Mouse (Mus musculus) embryonic facial prominence, embryonic 10.5 days (tissue): Measurements from ENCODE around the gene Eef1akmt1. TPM values are rescaled to one million over a fixed set of nuclear protein-coding genes. Genes with fewer than 3 reads are reported as not detected.

Source experiments
- DNase-seq: peaks from one replicate; pipeline ENCODE4 v3.0.0-alpha.2; 2017; ENCODE audit warnings: low spot score
- H3K27ac ChIP-seq: fragments of 300-500 bp; sonication (generic); replicated peaks from 2 replicates; pipeline ENCODE4 v1.5.1; 2016; ENCODE audit warnings: mild to moderate bottlenecking
- H3K27me3 ChIP-seq: fragments of 300-500 bp; sonication (generic); replicated peaks from 2 replicates; pipeline ENCODE4 v1.6.1; 2016; ENCODE audit warnings: low read depth, mild to moderate bottlenecking; ENCODE audit not compliant: poor library complexity, severe bottlenecking
- H3K36me3 ChIP-seq: fragments of 300-500 bp; sonication (generic); replicated peaks from 2 replicates; pipeline ENCODE4 v1.6.1; 2016; ENCODE audit warnings: mild to moderate bottlenecking, moderate library complexity
- H3K4me1 ChIP-seq: fragments of 300-500 bp; sonication (generic); 2 replicates; pipeline ENCODE4 v1.6.1; 2016
- H3K4me3 ChIP-seq: fragments of 300-500 bp; sonication (generic); 2 replicates; pipeline ENCODE4 v1.5.1; 2016; ENCODE audit warnings: mild to moderate bottlenecking, moderate library complexity
- H3K9me3 ChIP-seq: fragments of 300-500 bp; sonication (generic); 2 replicates; pipeline ENCODE4 v1.6.1; 2016; ENCODE audit warnings: mild to moderate bottlenecking
- WGBS: fragments of 180-500 bp; shearing (Covaris S2); methylation state at CpG from one replicate; pipeline ENCODE4 v1.1.7; 2016; 5-methylcytosine and 5-hydroxymethylcytosine counted together
- polyA plus RNA-seq: library from polyadenylated mRNA; unstranded; fragments of >200 nt; fragmentation: Nextera tagmentation; extraction: Ambion mirVana; gene quantifications from 2 replicates; pipeline ENCODE4 v1.2.1, GENCODE M21; 2016

The Eef1akmt1 gene
- 107 and 112 TPM in 2 replicates for polyA plus RNA-seq

GRCm38 (mm10) chr14:57571155-57572133 lies at the start of gene Eef1akmt1:
TSS of gene Eef1akmt1 (minus strand) at chr14:57571612.
- Histone ChIP-seq H3K9me3 (no peaks in the 10 kb centered on the region), H3K4me3 (peak within 1 kb of the TSS; percentile 74), H3K27me3 (no peaks in the 10 kb centered on the region), H3K36me3 (peaks cover 15% of the 10 kb centered on the region), H3K27ac (peak within 1 kb of the TSS; percentile 91), H3K4me1 (peaks cover 9% of the 10 kb centered on the region)
- WGBS, result 10% methylated on average over 35 of the region's 35 CpGs
- DNase-seq, result peak; percentile 96

- WGBS, result 78% methylated on average over 4 of the region's 4 CpGs
- Histone ChIP-seq H3K27ac (no peak overlapping the region), H3K9me3 (no peaks in the 10 kb centered on the region), H3K27me3 (no peaks in the 10 kb centered on the region), H3K4me3 (no peak overlapping the region), H3K4me1 (no peaks in the 10 kb centered on the region), H3K36me3 (peaks cover 47% of the 10 kb centered on the region)
- DNase-seq, result no peak
Measured at GRCm38 (mm10) chr14:57620598-57621236, 49.3 kb upstream of the Eef1akmt1 start.

GRCm38 (mm10) chr14:57619487-57619886 lies 48.1 kb upstream of the Eef1akmt1 start:
- Histone ChIP-seq H3K4me1 (no peaks in the 10 kb centered on the region), H3K27ac (no peak overlapping the region), H3K27me3 (no peaks in the 10 kb centered on the region), H3K4me3 (no peak overlapping the region), H3K9me3 (no peaks in the 10 kb centered on the region), H3K36me3 (peaks cover 37% of the 10 kb centered on the region)
- peak; percentile 21 for DNase-seq
- WGBS, result 54% methylated on average over 2 of the region's 2 CpGs

GRCm38 (mm10) chr14:57617675-57618074 lies 46.3 kb upstream of the Eef1akmt1 start:
- WGBS, result 97% methylated on average over 1 of the region's 1 CpGs

GRCm38 (mm10) chr14:57616339-57616965 lies 45.0 kb upstream of the Eef1akmt1 start:
- 87% methylated on average over 6 of the region's 6 CpGs for WGBS
- H3K4me3 ChIP-seq, result no peak overlapping the region
- peaks cover 16% of the 10 kb centered on the region for H3K36me3 ChIP-seq
- DNase-seq, result no peak
- no peaks in the 10 kb centered on the region for H3K9me3 ChIP-seq
- H3K27ac ChIP-seq, result no peak overlapping the region
- H3K27me3 ChIP-seq, result no peaks in the 10 kb centered on the region
- peaks cover 1% of the 10 kb centered on the region; the same call in 1 of the 2 replicates for H3K4me1 ChIP-seq

More at GRCm38 (mm10) chr14:57617675-57618074, 46.3 kb upstream of the Eef1akmt1 start:
- Histone ChIP-seq H3K4me3 (no peak overlapping the region), H3K4me1 (no peaks in the 10 kb centered on the region), H3K36me3 (peaks cover 27% of the 10 kb centered on the region), H3K27me3 (no peaks in the 10 kb centered on the region), H3K27ac (no peak overlapping the region), H3K9me3 (no peaks in the 10 kb centered on the region)
- DNase-seq, result no peak

GRCm38 (mm10) chr14:57615828-57616227 lies 44.4 kb upstream of the Eef1akmt1 start:
- Histone ChIP-seq H3K36me3 (peaks cover 16% of the 10 kb centered on the region), H3K27me3 (no peaks in the 10 kb centered on the region), H3K9me3 (no peaks in the 10 kb centered on the region), H3K27ac (no peak overlapping the region), H3K4me3 (no peak overlapping the region), H3K4me1 (peaks cover 7% of the 10 kb centered on the region; the same call in 1 of the 2 replicates)
- no peak for DNase-seq
- 91% methylated on average over 6 of the region's 6 CpGs for WGBS

GRCm38 (mm10) chr14:57611034-57611433 lies 39.6 kb upstream of the Eef1akmt1 start:
- Histone ChIP-seq H3K4me1 (peaks cover 7% of the 10 kb centered on the region; the same call in 1 of the 2 replicates), H3K27ac (no peak overlapping the region)
- WGBS, result 46% methylated on average over 2 of the region's 2 CpGs

GRCm38 (mm10) chr14:57609816-57610329 lies 38.5 kb upstream of the Eef1akmt1 start:
- Histone ChIP-seq H3K4me3 (no peak overlapping the region), H3K4me1 (peaks cover 7% of the 10 kb centered on the region; the same call in 1 of the 2 replicates), H3K9me3 (no peaks in the 10 kb centered on the region), H3K27me3 (no peaks in the 10 kb centered on the region), H3K36me3 (peaks cover 21% of the 10 kb centered on the region), H3K27ac (no peak overlapping the region)
- WGBS, result 82% methylated on average over 4 of the region's 4 CpGs
- DNase-seq, result no peak

More at GRCm38 (mm10) chr14:57611034-57611433, 39.6 kb upstream of the Eef1akmt1 start:
- H3K4me3 ChIP-seq, result no peak overlapping the region
- H3K9me3 ChIP-seq, result no peaks in the 10 kb centered on the region
- H3K27me3 ChIP-seq, result no peaks in the 10 kb centered on the region
- DNase-seq, result no peak
- peaks cover 14% of the 10 kb centered on the region for H3K36me3 ChIP-seq

- no peak for DNase-seq
- 77% methylated on average over 1 of the region's 1 CpGs for WGBS
Measured at GRCm38 (mm10) chr14:57607500-57607899, 36.1 kb upstream of the Eef1akmt1 start.

GRCm38 (mm10) chr14:57606663-57607365 lies 35.4 kb upstream of the Eef1akmt1 start:
- DNase-seq, result no peak
- H3K9me3 ChIP-seq, result no peaks in the 10 kb centered on the region
- H3K27me3 ChIP-seq, result no peaks in the 10 kb centered on the region
- peaks cover 43% of the 10 kb centered on the region for H3K36me3 ChIP-seq
- H3K27ac ChIP-seq, result no peak overlapping the region
- WGBS, result 82% methylated on average over 8 of the region's 8 CpGs
- no peak overlapping the region for H3K4me3 ChIP-seq
- H3K4me1 ChIP-seq, result peaks cover 7% of the 10 kb centered on the region; the same call in 1 of the 2 replicates

More at GRCm38 (mm10) chr14:57607500-57607899, 36.1 kb upstream of the Eef1akmt1 start:
- Histone ChIP-seq H3K36me3 (peaks cover 36% of the 10 kb centered on the region), H3K4me3 (no peak overlapping the region), H3K9me3 (no peaks in the 10 kb centered on the region), H3K4me1 (peaks cover 7% of the 10 kb centered on the region; the same call in 1 of the 2 replicates), H3K27me3 (no peaks in the 10 kb centered on the region), H3K27ac (no peak overlapping the region)

GRCm38 (mm10) chr14:57593279-57593678 lies 21.9 kb upstream of the Eef1akmt1 start:
- no peaks in the 10 kb centered on the region for H3K4me1 ChIP-seq
- no peaks in the 10 kb centered on the region for H3K9me3 ChIP-seq
- H3K4me3 ChIP-seq, result no peak overlapping the region
- H3K36me3 ChIP-seq, result peaks cover 93% of the 10 kb centered on the region
- H3K27me3 ChIP-seq, result no peaks in the 10 kb centered on the region
- H3K27ac ChIP-seq, result no peak overlapping the region
- no peak for DNase-seq
- WGBS, result 93% methylated on average over 5 of the region's 5 CpGs
